Mouse (Mus musculus) CD4-positive, CD25-positive, alpha-beta regulatory T cell, adult 2 months (primary cell): ENCODE measurements around the gene Fam227b.

Source experiments
- DNase-seq: peaks from one replicate; pipeline ENCODE4 v3.0.0-alpha.2; 2012; ENCODE audit warnings: low read depth, low spot score

The Fam227b gene

DNA sequence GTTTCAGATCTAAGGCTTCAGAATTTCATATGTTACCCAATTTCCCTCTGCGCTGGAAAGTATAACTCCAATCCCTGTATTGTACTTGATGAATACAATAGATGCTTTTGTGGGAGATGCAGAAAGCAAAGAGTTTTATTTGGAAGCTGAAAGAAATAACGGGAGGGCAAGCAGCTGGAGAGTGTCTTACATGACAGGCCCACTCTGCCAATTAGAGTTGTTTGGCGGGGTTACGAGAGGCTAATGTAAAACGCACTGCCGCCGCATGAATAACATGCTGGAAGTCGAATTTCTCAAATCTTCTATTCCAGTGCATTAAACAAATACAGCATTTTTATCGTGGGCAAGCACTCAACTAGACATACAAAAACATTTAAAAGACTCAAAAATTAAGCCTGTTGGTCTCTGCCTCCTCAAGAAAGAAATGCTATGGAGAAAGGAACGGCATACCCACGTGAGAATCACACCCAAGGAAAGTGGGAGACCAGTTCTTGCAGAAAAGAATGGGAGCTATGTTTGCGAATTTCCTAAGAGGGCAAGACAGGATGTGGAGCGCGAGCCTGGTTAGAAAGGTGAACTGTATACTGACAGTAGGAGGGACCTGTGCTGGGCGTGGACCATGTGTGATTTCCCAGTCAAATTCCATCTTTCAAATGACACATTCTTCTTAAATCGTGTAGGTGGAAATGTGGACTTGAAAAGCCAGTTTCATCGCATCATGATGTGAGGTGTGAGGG, 90.6 kb downstream of the Fam227b start:
- DNase-seq, result no peak

DNA sequence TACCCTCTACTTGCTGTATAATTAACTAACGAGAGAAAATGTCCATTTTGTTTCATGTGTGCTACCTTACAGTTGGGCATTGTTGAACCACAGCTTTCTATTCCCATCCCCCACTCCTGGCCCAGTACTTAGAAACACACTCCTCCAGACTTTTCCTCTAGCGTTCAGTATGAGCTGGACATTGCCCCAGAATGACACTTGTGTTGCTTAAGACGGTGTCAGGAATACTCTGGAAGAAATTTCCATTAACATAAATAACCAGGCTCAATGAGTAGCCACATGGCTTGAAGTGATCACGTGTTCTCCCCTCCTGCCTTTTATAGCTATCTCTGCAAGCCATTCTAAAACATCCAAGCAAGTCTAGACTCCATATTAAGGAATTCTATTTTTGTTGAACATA, 91.2 kb downstream of the Fam227b start:
- DNase-seq, result no peak

DNA sequence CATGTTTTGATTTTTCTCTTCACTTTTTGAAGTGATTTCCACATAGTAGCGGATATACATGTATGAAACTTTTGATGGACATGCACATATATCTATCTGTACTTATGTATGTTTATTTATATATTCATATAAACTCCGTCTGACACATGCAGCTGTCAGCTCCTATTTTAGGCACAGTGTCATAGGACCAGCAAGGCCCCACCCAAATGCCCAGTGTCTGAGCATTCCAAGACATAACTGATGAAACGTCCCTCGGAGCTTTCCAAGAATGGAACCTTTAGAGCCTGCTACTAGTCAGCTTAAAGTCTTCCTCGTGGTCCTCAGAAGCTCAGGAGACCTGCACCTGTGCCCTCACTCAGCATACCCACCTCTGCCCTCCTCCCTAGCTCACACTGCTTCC, 98.1 kb downstream of the Fam227b start:
- no peak for DNase-seq

DNA sequence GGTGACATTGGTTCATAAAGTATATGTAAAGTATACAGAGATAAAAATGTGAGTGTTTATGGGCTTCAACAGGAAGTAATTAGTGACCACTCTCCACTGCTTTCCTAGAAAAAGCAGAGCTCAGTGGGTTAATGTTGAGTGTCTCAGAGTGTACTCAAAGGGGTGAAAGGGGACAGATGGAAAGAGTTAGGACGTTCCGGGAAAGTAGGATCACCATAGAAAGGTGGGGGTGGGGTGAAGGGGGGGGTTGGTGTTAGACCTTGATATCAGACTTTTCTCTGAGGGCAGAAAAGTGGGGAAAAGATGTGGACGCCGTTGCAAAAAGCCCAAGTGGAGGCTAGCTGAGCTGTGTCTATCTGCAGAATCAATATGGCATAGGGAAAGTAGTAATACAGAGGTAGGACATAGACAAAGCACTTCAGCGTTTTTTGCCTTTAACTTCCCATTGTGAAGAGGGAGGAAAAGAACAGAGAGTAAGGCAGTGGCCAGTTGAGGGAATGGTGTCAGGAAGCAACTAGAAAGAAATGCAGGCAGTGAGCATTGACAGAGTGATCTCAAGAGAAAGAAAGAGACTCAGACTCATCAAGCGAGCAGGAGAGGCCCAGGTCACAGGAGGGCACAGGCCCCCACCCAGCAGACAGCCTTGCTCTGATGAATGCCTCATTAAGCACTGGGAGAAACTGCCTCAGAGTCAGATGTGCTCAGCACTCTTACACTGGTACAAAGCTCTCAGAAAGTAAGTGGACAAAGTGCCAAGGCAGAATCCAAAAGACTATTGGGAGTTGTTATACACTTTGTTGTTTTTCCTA, 98.9 kb downstream of the Fam227b start:
- no peak for DNase-seq

DNA sequence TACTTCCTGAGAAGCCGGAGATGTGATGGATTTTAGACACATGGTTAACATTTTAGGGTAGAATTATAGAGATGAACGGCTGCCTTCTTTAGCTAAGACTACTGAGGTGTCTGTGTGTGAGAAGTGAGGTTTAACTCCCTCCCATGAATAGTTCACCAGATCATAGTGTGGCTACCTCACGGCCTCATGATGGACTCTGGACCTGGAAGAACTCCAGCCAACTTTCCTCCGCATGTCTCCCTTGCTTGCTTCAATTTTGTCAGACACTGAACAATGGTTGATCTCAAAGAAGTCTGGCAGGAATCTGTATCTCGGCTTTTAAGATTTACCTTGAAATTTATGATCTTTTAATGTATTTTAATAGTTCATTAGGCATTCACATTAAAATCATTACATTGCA, 106.2 kb downstream of the Fam227b start:
- no peak for DNase-seq

DNA sequence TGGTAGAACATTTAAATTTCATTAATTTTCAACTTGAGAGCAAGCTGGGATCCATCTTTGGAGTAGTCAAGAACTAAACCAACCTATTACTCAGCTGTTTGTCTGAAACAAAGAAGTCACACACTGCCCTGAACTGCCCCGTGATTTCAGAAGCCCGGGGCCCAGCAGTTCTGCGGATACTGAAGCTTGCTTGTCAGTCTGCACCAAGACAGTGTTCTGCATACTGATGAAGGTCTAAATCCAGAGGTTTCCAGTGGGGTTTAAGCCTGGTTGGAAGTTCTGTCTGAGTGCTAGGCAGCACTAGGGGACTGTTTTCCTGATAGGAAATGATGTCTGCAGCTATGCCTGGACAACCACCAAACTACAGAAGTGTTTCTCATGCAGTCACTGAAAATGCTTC, 109.1 kb downstream of the Fam227b start:
- DNase-seq, result no peak

DNA sequence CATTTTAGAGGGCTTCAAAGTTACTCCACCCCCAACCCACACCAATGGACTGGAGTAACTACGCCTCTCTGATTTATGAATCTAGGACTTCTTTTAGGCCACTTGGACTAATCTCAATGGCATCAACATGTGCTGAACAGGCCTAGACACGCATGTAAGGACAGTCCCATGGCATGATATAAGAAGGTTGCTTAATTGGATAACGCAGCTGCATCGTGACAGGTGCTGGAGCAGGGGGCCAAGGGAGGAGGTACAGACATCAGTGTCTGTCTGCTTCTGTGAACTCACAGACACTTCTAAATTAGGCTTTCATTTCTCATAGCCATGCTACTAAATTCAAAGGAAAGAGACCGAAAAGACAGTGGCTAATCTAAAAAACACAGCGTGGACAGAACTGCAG, 110.6 kb downstream of the Fam227b start:
- DNase-seq, result no peak

DNA sequence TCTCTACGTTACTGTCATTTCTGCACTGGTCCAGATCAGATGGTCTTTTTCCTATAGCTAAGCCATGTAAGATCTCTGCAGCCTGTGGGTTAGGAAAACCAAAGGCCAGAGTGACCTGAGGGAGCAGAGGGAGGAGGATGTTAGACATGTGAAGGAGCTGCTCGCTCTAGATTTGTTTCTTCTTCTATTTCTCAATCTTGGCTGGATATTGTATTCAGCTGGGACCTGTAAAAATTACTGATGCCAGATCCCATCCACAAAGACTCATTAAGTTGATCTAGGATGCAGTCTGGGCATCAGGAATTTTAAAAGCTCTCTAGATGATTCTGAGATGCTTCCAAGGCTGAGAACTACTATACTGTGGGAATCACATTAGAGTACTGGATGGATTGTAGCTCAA, 111.2 kb downstream of the Fam227b start:
- no peak for DNase-seq

DNA sequence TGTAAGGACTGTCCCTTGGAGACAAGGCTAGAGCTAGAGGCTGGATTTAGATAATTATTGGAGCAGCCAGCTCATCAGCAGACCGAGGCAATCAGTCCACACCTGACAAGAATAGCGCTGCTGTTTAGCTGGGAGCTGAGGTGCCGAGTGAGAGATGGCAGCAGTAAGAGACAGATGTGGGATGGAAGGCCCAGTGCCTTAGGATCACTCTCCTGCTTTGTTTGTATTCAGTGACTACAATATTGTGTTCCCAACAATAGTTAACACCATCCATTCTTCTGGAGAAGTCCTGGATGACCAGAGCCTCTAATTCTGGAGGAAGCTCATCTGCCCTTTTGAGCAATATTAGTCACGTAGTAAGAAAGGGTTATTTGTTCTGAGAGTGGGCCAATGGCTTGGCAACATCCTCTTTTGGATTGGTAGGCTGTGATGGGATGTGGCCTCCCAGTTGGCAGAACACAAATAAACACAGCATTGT, 112.4 kb downstream of the Fam227b start:
- DNase-seq, result no peak

DNA sequence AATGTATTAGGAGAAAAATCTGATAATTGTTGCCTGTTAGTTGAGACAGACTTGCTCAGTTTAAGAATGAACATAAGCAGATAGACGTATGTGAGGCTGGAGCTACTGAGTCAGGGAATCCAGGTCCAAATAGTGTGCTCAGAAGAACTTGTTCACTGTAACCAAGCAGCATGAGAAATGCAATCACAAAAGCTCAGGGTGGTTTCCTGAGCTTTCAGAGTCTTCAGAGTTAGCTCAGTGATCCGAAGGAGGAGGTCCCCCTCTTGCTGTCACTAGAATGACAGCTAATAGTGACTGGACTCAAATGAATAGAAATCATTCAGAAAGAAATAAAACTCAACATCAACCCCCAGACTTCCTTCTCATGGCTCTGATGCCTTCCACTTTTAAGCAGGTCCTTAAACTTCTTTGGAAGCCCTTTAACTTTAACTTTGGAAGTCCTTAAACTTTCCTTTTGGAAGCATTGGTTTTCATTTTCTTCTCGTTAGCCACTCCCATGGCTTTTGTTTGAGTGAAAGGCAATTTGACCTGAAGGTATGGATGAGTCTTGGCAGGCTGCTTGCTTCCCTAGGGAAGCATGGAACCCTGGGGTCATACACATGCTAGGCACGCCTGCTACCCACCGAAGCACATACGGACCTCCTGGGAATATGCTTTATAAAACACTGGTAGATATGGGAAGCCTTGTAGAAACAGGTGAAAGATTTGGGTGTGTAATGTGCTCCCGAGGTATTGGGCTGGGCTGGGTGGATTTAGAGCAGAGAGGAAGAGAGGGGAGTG, 113.4 kb downstream of the Fam227b start:
- DNase-seq, result no peak

DNA sequence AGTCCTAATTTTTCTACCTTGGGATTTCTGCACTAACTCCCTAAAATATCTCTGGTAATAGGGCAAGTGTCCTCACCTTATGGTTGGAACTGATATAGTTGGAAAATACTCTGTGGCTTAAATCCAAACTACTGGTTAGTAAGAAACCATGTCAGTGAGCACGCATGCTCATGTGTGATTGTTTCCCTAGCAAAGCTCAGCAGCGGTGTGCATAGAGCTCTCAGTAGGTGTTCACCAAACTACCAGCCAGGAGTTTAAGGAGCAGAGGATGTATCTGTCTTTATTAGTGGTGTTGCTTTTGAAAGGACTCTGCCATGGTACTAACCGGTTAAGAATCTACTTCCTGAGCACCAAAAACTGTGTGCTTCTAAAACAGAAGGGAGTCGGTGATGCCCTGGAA, 115.7 kb downstream of the Fam227b start:
- no peak for DNase-seq

DNA sequence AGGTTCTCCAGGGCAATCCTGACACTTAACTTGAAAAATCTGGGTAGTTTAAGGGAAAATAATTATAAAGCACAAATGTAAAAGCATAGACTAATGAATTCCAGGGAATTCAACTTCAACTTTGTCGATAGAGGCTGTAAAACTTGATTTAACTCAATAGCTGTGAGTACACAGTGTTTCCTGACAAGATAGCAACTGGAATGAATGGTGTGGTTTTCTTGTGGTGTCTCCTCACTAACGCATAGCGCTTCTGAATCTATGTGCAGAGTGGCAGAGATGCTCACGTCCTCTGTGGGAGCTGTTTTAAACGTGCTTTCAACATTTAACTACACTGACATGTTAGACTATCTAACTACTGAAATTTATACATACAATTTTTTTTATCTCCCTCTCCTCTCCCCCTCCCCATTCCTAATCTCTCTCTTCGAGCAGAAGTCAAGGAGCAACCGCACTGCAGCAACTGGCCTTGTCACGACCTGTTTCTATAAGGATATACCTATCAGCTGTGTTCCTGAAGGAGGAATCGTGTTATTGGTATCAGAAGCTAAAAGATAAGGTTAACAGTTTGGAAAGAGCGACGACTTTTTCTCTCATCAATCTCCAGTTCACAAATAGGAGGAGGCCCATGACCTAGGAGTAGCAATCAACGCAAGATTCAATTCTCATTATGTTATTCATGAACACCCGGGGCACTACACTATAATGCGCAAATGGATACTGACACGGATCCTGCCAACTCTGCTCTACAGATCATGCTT, 116.6 kb downstream of the Fam227b start:
- DNase-seq, result no peak

DNA sequence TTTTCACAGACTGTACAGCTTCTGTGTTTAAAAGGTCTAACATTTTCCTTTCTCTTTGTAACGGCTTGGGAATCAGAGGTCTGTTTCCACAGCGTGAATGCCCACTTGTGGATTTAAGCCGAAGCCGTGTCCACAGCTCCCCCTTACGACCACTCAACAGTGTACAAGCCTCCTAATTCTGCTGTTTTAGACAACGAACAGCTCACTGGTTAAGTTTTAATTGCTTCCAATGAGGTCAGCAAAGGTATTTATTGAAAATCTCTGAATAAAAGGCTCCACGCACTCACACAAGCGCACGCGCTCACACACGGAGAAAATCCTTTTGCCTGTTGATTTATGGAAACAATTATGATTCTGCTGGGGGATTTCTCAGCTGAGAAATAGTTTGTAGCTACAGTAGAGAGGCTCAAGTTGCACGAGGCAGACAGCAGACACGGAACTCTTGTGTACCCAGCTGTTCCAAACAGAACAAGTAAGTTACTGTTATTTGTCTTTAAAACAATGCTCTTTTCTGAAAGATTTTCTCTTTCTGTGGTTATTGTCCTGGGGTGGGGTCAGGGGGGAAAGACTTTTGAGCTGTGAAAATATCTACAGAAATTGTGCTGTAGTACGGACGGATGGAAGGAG, 117.3 kb downstream of the Fam227b start, which contains the start of gene Fgf7:
Gene Fgf7 (plus strand): TSS at position 280 of the 627 bp plus-strand sequence.
- DNase-seq, result no peak

DNA sequence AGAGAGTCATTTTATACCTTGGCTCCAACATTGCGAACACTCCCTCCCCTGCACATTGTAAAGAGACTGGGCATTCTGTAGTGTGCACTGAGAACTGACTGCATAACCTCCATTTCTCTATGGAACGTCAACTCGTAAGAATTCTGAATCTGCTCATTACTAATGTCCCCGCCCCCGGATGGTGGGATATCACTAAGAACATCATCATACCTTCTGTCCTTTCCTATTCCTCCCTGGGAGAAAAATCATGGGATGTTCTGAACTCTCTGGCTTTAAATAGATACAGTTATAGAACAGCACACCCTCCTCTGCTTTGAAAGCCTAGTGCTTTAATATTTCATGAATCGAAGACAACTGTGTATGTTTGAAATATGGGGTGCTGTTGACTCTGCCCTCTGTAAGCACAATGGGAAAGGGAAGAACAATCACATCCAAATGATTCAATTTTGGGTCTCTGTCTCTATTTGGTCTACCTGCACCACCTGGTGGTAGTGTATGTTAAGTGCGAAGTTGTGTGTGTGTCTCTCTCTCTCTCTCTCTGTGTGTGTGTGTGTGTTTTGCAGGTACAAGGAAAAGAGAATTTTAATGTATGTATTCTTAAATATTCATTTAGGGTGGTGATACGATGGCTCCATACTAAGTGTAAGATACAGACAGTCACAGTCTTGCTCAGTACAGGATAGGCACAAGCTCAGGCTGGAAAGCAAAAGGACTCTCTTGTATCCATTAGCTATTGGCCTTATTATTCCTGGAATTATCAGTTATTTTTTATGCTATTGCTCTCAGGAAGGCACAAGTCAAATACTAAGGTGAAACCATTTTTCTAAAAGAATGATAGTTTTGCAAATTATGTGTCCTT, 118.5 kb downstream of the Fam227b start:
- DNase-seq, result peak; percentile 9

DNA sequence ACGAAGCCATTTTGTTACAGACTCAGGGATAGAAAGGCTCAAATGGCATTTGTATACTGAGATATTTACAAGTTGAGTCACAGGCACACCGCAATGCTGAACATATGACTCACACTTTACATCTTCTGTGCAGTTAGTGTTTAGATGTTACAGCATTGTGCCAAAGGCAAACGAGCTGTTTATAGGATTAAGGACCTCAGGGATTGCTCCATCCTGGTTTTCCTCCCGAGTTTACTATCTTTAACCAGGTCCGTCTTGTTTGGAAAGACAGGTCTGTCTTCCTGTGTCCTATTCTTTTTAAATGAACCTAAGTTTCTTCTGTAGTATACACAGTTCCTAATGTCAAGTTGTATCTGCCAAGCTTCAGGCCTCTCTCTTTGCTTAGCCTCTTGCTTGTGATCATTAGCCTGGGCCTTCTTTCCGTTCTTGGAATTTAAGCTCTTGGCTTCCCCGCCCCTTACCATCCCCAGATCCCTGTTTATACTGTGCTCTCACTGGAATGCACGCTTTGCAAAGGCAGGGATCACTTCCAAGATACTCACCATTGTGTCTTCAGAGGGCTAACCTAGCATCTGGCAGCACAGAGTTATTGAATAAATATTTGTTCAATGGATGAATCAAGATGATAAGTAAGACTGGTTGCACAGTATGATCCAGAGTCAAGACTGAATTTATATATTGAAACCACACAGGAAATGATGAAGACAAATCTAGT, 120.5 kb downstream of the Fam227b start:
- no peak for DNase-seq

DNA sequence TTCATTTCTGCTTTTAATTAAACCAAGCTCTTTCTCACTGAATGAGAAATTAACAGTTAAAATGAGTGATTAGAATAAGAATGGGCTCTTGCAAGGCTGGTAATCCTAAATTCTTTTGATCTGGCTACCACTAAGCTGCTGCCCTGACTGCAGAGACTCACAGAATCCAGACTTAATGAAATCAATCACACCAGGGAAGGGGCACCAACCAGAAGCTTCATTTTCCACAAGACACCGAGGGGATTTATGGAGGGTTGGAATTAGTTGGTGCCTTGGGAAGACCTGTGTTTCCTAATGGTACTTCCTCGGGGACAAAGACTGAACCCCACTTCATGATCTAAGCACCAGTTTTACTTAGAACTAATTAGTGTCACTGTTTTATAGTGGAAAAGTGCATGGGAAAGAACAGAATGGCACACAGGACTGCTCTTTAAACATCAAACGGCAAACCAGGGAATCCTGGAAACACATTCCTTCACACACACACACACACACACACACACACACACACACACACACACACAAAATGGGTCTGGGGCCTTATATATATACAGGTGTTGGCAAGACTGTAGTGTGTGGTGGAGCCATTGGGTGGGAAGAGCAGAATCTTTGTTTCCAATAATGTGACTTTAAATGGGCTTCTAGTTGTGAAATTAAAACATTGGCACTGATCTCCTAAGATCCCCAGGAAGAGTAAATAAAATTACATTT, 135.9 kb downstream of the Fam227b start:
- no peak for DNase-seq

DNA sequence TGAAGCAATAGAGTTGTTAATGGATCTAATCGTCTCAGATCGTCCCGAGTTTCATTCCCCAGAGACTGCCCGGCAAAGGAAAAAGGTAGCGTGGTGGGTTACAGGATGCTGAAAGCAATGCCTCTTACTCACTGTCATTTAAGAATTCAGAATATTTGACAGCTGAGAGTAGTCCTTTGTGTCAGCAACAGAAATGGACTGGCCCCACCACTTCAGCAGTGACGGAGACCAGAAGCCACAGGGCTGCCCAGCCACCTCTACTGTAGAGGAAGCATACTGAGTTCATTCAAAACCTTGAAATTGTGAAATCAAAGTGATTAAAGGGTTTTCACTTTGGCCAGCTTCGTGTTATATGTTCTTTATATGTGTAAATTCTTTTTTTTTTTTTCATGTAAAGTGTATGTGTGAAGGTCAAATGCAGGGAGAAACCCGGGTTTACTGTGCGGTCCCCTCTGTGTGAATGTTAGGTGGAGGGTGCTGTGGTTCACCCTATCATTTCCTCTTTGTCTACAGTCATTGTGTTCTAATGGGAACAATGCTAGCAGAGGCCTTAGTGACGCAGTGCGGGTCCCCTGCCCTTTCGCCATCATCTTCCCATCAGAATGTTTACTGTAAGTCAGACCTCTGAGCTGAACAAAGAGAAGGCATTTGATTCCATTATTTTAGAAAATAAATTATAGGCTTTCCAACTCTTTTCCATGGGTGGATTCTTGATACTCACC, 136.7 kb downstream of the Fam227b start:
- no peak for DNase-seq

DNA sequence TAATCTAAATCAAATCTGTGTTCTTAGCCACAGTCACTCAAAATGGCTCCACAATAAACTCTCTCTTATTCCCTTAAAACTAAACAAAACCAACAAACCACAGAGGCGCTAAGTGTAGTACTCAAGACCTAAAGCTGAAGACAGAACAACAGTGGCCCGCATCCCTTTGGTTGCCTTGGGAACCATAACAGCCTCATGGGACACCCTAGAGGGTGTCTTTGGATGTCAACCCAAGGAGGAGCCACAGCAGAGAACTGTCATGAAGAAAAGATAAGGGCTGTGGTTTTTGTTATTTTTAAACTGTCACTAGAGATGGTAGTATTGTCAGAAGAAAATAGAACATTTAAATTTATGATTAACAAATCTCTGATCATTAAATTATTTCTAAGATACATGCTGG, 145.1 kb downstream of the Fam227b start:
- DNase-seq, result no peak
